Mouse (Mus musculus) small intestine, adult 2 months (tissue): ENCODE measurements at regions not wholly inside any gene's neighbourhood (a gene's known extent, or its start where the extent isn't known, plus 50 kb on each side); places are given as distances from the start of the nearest gene placed in this dataset.

Experiments used
- CTCF ChIP-seq: fragments of 200-500 bp; IDR thresholded peaks from 2 replicates; pipeline ENCODE4 v1.5.1; 2012; ENCODE audit warnings: low read depth, mild to moderate bottlenecking, control low read depth, inconsistent platforms, low read length, moderate library complexity, mixed read lengths; ENCODE audit not compliant: insufficient replicate concordance, insufficient read length; ENCODE audit errors: extremely low read depth
- POLR2A ChIP-seq: fragments of 200-500 bp; IDR thresholded peaks from 2 replicates; pipeline ENCODE4 v1.6.1; 2012; ENCODE audit warnings: low read depth, mild to moderate bottlenecking, control low read depth, inconsistent platforms, low read length, moderate library complexity

GRCm38 (mm10) chr17:4227889-4228288 lies 531.8 kb upstream of the Nox3 start:
- TF ChIP-seq POLR2A (no peak), CTCF (no peak)
